Mouse (Mus musculus) intestine, postnatal 0 days (tissue): ENCODE data around the gene Gm10639. TPM values are rescaled to one million over a fixed set of nuclear protein-coding genes. Genes with fewer than 3 reads are reported as not detected.
"Not testable (repeated sequence)": the region's sequence is repeated elsewhere in the genome, so short reads cannot be mapped to it uniquely, and the experiment has no call there.

ENCODE experiments used
- ATAC-seq: fragments of 200-750 bp; cut with Nextera tagmentation; 2 replicates; pipeline ENCODE4 v1.8.0; 2017; ENCODE audit warnings: mild to moderate bottlenecking, moderate TSS enrichment, moderate library complexity
- H3K27ac ChIP-seq: fragments of 300-500 bp; sonication (generic); 2 replicates; pipeline ENCODE4 v1.5.1; 2014; ENCODE audit warnings: mild to moderate bottlenecking, low read depth, low read length, moderate library complexity
- H3K27me3 ChIP-seq: fragments of 300-500 bp; sonication (generic); replicated peaks from 2 replicates; pipeline ENCODE4 v1.6.1; 2014; ENCODE audit warnings: low read length, mixed read lengths; ENCODE audit not compliant: control insufficient read depth, insufficient read depth
- H3K36me3 ChIP-seq: fragments of 300-500 bp; sonication (generic); 2 replicates; pipeline ENCODE4 v1.6.1; 2014; ENCODE audit warnings: mild to moderate bottlenecking, moderate library complexity; ENCODE audit not compliant: control insufficient read depth, insufficient read depth
- H3K4me1 ChIP-seq: fragments of 300-500 bp; sonication (generic); replicated peaks from 2 replicates; pipeline ENCODE4 v1.6.1; 2014; ENCODE audit warnings: antibody characterized with exemption, low read length, mixed read lengths; ENCODE audit not compliant: control insufficient read depth, insufficient read depth
- H3K4me2 ChIP-seq: fragments of 300-500 bp; sonication (generic); replicated peaks from 2 replicates; pipeline ENCODE4 v1.6.1; 2014; ENCODE audit warnings: low read depth, mild to moderate bottlenecking, moderate library complexity
- H3K4me3 ChIP-seq: fragments of 300-500 bp; sonication (generic); 2 replicates; pipeline ENCODE4 v1.5.1; 2014; ENCODE audit warnings: low read depth, low read length
- H3K9ac ChIP-seq: fragments of 300-500 bp; sonication (generic); 2 replicates; pipeline ENCODE4 v1.6.1; 2014; ENCODE audit warnings: mild to moderate bottlenecking, low read depth, low read length
- H3K9me3 ChIP-seq: fragments of 300-500 bp; sonication (generic); 2 replicates; pipeline ENCODE4 v1.6.1; 2016; ENCODE audit warnings: mixed run types; ENCODE audit not compliant: control insufficient read depth
- CTCF ChIP-seq: sonication (generic); IDR thresholded peaks from 2 replicates; pipeline ENCODE4 v1.5.1; 2016; ENCODE audit warnings: low read depth, mild to moderate bottlenecking, control low read depth, antibody characterized with exemption, moderate library complexity
- WGBS: fragments of 180-500 bp; shearing (Covaris S2); extraction: QIAGEN DNeasy Blood & Tissue Kit; methylation state at CpG from one replicate; pipeline ENCODE4 v1.1.7; 2014; 5-methylcytosine and 5-hydroxymethylcytosine counted together
- polyA plus RNA-seq: library from polyadenylated mRNA; unstranded; fragments of >200 nt; fragmentation: Nextera tagmentation; extraction: Ambion mirVana; gene quantifications from 2 replicates; pipeline ENCODE4 v1.2.1, GENCODE M21; 2015

Gene Gm10639
- 0.69 and 0.70 TPM in 2 replicates for polyA plus RNA-seq

DNA sequence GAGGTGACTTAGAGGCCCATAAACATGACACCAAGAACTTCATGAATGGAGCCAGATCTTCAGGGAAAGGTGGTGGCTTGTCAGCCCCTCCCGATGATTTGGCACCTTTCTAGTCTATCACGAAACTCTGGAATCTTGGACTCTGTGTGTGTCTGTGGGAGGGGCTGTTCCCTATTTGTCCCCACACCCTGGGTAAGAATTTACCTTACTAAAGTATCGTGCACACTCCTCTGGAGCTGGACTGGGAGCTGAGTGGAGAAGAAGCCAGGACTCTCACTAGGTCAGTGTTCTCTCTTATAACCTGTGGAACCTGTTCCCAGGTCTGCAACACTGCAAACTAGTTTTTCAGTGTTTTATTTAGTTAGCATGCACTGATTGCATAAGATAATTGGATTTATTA is at the start of gene Gm10639:
TSS of gene Gm10639 (plus strand) at position 201 of the 400 bp plus-strand sequence.
- not testable (repeated sequence) for H3K4me2 ChIP-seq, H3K4me1 ChIP-seq, H3K27me3 ChIP-seq, H3K27ac ChIP-seq, H3K36me3 ChIP-seq, H3K9me3 ChIP-seq, H3K9ac ChIP-seq, H3K4me3 ChIP-seq
- 26% methylated on average over 3 of the region's 3 CpGs for WGBS
- ATAC-seq: peak; percentile 94

DNA sequence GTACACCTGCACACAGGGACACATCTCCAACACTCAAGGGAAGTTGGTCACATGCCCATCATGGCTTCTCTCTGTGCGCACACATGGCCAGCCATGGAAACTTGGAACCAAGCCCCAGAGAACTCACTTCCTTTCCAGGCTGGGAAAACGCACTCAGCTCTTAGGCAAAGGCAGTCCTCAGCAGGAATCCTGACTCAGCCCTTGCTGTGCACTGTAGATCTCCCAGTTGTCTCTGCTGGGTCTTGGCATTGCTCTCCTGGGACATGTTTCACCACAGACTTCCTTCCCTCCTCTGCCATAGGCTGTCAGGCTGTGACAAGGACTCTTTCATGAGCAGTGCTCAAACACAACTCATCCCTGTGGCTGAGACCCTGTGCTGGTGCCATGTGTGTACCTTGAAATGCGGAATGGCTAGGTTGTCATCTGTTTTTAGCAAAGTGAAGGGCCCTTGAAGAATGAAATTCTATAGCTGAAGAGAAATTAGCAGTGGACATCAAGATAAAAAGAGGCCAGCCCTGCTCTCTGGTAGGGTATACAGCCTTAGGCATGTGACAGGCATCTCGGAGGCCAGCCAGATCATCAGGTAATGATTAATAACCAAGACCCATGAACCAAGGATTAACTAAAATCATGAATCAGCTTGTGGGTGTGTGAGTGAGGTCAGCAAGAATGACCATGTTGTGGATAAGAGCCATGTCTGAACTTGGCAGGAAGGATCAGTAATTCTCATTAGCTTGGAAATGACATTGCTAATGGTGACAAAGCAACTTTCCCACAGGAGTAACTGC is 33.8 kb upstream of the Gm10639 start:
- not testable (repeated sequence) for H3K4me1 ChIP-seq, H3K9me3 ChIP-seq, H3K9ac ChIP-seq, H3K27me3 ChIP-seq, H3K4me2 ChIP-seq, H3K4me3 ChIP-seq, H3K36me3 ChIP-seq
- ATAC-seq: peak; percentile 91
- WGBS: 45% methylated on average over 4 of the region's 4 CpGs
- H3K27ac ChIP-seq: peak overlapping the region; percentile 66

DNA sequence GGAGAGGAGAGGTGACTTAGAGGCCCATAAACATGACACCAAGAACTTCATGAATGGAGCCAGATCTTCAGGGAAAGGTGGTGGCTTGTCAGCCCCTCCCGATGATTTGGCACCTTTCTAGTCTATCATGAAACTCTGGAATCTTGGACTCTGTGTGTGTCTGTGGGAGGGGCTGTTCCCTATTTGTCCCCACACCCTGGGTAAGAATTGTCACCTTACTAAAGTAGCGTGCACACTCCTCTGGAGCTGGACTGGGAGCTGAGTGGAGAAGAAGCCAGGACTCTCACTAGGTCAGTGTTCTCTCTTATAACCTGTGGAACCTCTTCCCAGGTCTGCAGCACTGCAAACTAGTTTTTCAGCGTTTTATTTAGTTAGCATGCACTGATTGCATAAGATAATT is 32.8 kb upstream of the Gm10639 start, which contains the start of gene Gm3776:
TSS of gene Gm3776 (plus strand) at position 216 of the 400 bp plus-strand sequence.
- not testable (repeated sequence) for H3K4me3 ChIP-seq

DNA sequence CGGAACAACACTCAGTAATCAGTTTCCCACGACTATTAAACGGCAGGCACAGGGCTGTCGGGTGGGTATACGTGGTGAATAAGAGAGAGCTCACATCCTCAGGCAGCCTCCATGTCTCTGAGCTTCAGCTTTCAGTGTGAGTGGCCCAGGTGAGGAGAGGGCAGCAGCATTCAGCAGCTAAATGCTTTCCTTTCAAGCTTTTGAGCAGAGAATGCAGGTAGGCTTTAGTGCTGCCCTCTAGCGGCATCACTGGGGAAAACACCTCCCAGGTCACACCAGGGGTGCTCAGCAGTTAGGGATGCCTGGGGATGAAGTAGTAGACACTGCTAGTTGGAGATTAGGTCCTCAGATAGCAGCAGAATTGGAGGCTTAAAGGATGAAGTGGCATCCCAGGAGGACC is 30.0 kb upstream of the Gm10639 start:
- H3K4me2 ChIP-seq, H3K27ac ChIP-seq, H3K27me3 ChIP-seq, H3K4me1 ChIP-seq, H3K9me3 ChIP-seq, H3K36me3 ChIP-seq, H3K9ac ChIP-seq, ATAC-seq, H3K4me3 ChIP-seq: not testable (repeated sequence)
- 0% methylated on average over 1 of the region's 6 CpGs for WGBS
- peak; percentile 56 for TF ChIP-seq CTCF

More for the DNA sequence above, 32.8 kb upstream of the Gm10639 start, which contains the start of gene Gm3776:
- WGBS: 47% methylated on average over 1 of the region's 3 CpGs
- H3K4me1 ChIP-seq, H3K36me3 ChIP-seq, H3K9ac ChIP-seq, H3K9me3 ChIP-seq, H3K4me2 ChIP-seq, H3K27me3 ChIP-seq: not testable (repeated sequence)
- peak; percentile 61 for ATAC-seq
- H3K27ac ChIP-seq: peak within 1 kb of the TSS; percentile 66; the same call in 1 of the 2 replicates

DNA sequence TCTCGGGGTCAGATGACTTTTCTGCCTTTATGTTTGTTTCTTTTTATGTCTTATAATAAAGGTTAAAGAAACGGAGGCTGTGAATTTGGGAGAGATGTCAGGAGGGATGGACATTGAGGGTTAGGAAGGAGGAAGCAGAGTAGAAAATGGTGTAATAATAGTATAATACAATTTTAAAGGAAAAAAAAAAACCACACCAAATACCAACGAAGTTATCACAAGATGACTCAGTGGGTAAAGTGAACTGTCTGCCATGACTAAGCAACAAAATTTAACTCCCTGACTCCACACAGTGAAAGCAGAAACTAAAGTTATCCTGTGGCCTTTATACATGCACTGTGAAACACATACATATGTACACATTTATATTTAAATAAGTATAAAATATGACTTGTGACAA is 18.8 kb upstream of the Gm10639 start:
- not testable (repeated sequence) for H3K27ac ChIP-seq, H3K9ac ChIP-seq, ATAC-seq, H3K4me2 ChIP-seq, H3K36me3 ChIP-seq, H3K9me3 ChIP-seq, H3K4me3 ChIP-seq, H3K27me3 ChIP-seq, H3K4me1 ChIP-seq
- 71% methylated on average over 3 of the region's 3 CpGs for WGBS

DNA sequence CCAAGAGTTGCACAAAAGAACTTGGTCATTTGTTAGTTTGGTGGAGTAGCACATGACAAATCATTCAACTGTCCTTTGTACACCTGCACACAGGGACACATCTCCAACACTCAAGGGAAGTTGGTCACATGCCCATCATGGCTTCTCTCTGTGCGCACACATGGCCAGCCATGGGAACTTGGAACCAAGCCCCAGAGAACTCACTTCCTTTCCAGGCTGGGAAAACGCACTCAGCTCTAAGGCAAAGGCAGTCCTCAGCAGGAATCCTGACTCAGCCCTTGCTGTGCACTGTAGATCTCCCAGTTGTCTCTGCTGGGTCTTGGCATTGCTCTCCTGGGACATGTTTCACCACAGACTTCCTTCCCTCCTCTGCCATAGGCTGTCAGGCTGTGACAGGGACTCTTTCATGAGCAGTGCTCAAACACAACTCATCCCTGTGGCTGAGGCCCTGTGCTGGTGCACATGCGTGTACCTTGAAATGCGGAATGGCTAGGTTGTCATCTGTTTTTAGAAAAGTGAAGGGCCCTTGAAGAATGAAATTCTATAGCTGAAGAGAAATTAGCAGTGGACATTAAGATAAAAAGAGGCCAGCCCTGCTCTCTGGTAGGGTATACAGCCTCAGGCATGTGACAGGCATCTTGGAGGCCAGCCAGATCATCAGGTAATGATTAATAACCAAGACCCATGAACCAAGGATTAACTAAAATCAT is 7.6 kb upstream of the Gm10639 start:
- not testable (repeated sequence) for H3K4me3 ChIP-seq, H3K4me1 ChIP-seq, H3K27me3 ChIP-seq, H3K36me3 ChIP-seq, H3K27ac ChIP-seq, H3K9ac ChIP-seq, H3K9me3 ChIP-seq, H3K4me2 ChIP-seq
- 51% methylated on average over 4 of the region's 4 CpGs for WGBS
- peak; percentile 99 for ATAC-seq

DNA sequence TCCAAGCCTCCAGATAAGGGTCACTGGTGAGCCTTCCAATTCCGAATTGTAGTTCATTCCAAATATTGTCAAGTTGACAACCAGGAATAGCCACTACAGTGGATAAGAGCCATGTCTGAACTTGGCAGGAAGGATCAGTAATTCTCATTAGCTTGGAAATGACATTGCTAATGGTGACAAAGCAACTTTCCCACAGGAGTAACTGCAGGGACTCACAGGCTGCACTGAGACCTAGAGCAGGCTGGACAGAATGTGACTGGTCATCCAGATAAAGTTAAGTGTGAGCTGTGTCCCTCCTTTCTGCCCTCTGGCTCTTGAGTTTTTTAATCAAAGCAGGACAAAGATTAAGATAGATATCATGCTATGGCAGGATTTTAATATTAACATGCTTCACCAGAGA is 660 bp upstream of the Gm10639 start:
- not testable (repeated sequence) for H3K9me3 ChIP-seq
- 57% methylated on average over 1 of the region's 1 CpGs for WGBS

DNA sequence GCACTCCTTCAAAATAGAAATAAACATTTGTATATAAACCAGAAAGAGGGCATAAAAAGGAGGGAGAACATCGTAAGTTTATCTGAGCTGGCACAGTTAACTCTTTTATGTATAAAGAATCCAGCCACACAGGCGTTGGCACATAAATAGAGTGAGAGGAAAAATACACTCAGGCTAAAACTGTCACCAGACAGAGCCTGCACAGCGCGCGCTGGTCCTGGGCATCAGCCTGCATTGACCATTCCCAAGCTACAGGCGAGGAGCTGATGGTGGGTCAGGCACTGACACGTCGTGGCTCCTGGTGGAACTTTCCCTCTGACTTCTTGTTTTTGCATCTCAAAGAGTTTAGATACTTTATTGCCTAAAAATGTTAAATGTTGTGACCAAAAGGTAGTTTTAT is 2.7 kb downstream of the Gm10639 start:
- not testable (repeated sequence) for H3K9me3 ChIP-seq, H3K4me2 ChIP-seq, ATAC-seq, H3K36me3 ChIP-seq, H3K4me1 ChIP-seq, H3K27ac ChIP-seq, H3K4me3 ChIP-seq, H3K27me3 ChIP-seq, H3K9ac ChIP-seq
- 83% methylated on average over 8 of the region's 8 CpGs for whole genome bisulfite sequencing

More for the DNA sequence above, 660 bp upstream of the Gm10639 start:
- H3K36me3 ChIP-seq, H3K4me3 ChIP-seq, H3K27me3 ChIP-seq, H3K27ac ChIP-seq, H3K4me2 ChIP-seq, H3K9ac ChIP-seq, H3K4me1 ChIP-seq: not testable (repeated sequence)
- peak; percentile 80 for ATAC-seq

DNA sequence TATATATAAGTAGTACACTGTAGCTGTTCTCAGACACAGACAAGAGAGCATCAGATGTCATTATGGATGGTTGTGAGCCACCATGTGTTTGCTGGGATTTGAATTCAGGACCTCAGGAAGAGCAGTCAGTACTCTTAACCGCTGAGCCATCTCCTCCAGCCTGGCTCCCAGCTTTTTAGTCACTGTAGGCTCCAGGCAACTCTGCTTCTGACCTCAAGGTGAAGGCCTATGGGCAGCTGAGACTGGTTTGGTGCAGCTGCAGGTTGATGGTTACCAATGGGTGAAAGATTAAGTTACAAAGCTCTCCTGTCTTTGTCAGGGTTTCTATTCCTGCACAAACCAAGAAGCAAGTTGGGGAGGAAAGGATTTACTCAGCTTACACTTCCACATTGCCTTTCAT is 4.0 kb downstream of the Gm10639 start:
- H3K4me3 ChIP-seq, H3K27me3 ChIP-seq, H3K36me3 ChIP-seq, ATAC-seq, H3K9me3 ChIP-seq, H3K4me1 ChIP-seq, H3K27ac ChIP-seq, H3K9ac ChIP-seq, H3K4me2 ChIP-seq: not testable (repeated sequence)
- 50% methylated on average over 1 of the region's 1 CpGs for WGBS
